Mouse (Mus musculus) CD4-positive, CD25-positive, alpha-beta regulatory T cell, adult 4 months (primary cell): ENCODE measurements around the gene Ttc3. TPM values are rescaled to one million over a fixed set of nuclear protein-coding genes. Genes with fewer than 3 reads are reported as not detected.

ENCODE experiments used
- ATAC-seq: one replicate; pipeline ENCODE4 v1.8.0; 2017
- polyA plus RNA-seq, 2 experiments: library from polyadenylated mRNA; unstranded; fragments of 100-300 nt; shearing (Covaris generic); gene quantifications; one replicate each; pipeline ENCODE4 v1.2.1; 2017

Ttc3 gene
- polyA plus RNA-seq, 2 experiments from 2014 or later = 64.7 to 82.6 TPM

DNA sequence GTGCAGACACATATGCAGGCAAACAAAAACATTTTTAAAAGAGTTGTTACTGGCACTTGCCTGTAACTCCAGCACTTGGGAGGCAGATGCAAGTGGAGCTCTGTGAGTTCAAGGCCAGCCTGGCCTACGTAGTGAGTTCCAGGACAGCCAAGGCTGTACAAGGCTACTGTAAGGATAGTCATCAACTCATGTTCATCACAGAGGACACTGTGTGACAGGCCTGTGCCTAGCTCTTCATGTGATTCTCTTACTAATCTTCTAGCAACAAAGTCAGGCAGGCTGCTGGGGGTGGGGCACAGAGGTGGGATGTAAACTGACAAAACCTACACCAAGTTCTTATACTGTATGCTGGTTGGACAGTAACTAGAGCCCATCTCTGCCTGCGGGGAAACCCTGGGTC is 136.7 kb downstream of the Ttc3 start:
- no peak for ATAC-seq

DNA sequence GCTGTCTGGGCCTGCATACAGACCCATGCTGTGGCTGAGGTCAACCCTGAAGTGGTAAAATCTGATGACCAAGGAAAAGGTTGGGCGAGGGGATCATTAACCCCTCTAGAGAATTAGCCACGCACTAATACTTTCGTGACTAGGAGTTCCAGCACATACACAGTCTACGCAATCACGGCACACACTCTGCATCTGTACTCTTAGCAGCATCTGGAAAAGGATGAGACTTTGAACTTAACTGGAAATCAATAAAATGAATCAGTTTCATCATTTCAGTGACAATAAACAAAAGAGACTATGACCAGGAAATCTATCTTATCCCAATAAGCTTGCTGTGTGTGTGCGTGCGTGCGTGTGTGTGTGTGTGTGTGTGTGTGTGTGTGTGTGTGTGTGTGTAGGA is 138.4 kb downstream of the Ttc3 start:
- no peak for ATAC-seq

DNA sequence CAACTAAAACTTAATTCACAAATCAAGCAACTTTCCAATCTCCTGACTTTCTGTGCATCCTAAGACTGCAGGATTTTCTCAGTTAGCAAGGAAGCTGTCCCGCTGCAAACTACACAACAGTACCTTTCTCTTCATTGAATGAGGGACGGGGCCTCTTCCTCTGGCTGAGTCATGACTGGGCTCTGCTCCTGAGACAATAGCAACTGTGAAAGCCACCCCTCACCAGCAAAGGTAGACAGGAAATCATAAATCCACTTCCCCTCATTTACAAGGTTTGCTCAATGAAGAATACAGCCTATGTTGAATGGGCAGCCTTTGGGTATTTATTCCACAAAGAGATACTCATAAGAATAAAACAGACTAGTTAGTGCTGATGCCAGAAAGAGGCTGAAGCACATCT is 139.6 kb downstream of the Ttc3 start:
- ATAC-seq = no peak

DNA sequence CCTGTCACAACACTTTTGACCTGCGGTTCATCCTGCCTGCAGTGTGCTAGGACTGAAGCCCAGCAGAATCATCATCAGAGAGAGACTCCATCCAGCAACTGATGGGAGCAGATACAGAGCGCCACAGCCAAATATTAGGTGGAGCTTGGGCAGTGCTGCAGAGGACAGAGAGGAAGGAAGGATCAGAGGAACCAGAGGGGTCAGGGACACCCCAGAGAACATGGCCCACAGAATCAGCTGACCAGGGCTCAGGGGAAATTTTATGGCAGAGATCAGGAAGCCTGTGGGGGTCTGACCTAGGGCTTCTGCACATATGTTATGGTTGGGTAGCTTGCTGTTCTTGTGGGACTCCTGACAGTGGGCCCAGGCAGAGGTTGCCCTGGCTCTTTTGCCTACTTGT is 147.2 kb downstream of the Ttc3 start:
- no peak for ATAC-seq

Other genes with a start within 250 kb of the Ttc3 start
- gene Hlcs, start 57.0 kb upstream of the Ttc3 start, polyA plus RNA-seq = 1 to 10 TPM; 7.3 to 9.3 TPM
- gene Ripply3, start 42.2 kb upstream of the Ttc3 start, polyA plus RNA-seq = 1 to 10 TPM in 1 of 2 experiments, under 1 TPM in 1; 0.95 to 1.1 TPM
- gene Pigp, start 1.2 kb downstream of the Ttc3 start, polyA plus RNA-seq = 10 to 100 TPM; 69.4 to 71.7 TPM
- 10 to 100 TPM; 89.2 to 95.1 TPM for gene Vps26c, start 156.2 kb downstream of the Ttc3 start, polyA plus RNA-seq
- gene Dyrk1a, start 199.4 kb downstream of the Ttc3 start, polyA plus RNA-seq = 10 to 100 TPM; 24.2 to 26.6 TPM